Mouse (Mus musculus) midbrain, embryonic 13.5 days (tissue): ENCODE data around the gene Cldn7. TPM values are rescaled to one million over a fixed set of nuclear protein-coding genes. Genes with fewer than 3 reads are reported as not detected.
A peak's percentile ranks its signal among the peaks of the same experiment; 100 is the strongest.
"Not testable (repeated sequence)": the region's sequence is repeated elsewhere in the genome, so short reads cannot be mapped to it uniquely, and the experiment has no call there.

Source experiments
- ATAC-seq: fragments of 200-750 bp; cut with Nextera tagmentation; 2 replicates; pipeline ENCODE4 v1.8.0; 2017; ENCODE audit warnings: mild to moderate bottlenecking, moderate TSS enrichment, moderate library complexity
- H3K27ac ChIP-seq: fragments of 300-500 bp; sonication (generic); 2 replicates; pipeline ENCODE4 v1.5.1; 2015; ENCODE audit warnings: inconsistent platforms, mild to moderate bottlenecking, moderate library complexity
- H3K27me3 ChIP-seq: fragments of 300-500 bp; sonication (generic); 2 replicates; pipeline ENCODE4 v1.6.1; 2015; ENCODE audit warnings: mild to moderate bottlenecking, inconsistent platforms
- H3K36me3 ChIP-seq: fragments of 300-500 bp; sonication (generic); 2 replicates; pipeline ENCODE4 v1.6.1; 2015; ENCODE audit warnings: mild to moderate bottlenecking, inconsistent platforms
- H3K4me1 ChIP-seq: fragments of 300-500 bp; sonication (generic); replicated peaks from 2 replicates; pipeline ENCODE4 v1.6.1; 2015; ENCODE audit warnings: inconsistent platforms
- H3K4me2 ChIP-seq: fragments of 300-500 bp; sonication (generic); replicated peaks from 2 replicates; pipeline ENCODE4 v1.6.1; 2015; ENCODE audit warnings: moderate library complexity, mild to moderate bottlenecking, inconsistent platforms
- H3K4me3 ChIP-seq: fragments of 300-500 bp; sonication (generic); replicated peaks from 2 replicates; pipeline ENCODE4 v1.5.1; 2015; ENCODE audit warnings: mild to moderate bottlenecking, inconsistent platforms
- H3K9ac ChIP-seq: fragments of 300-500 bp; sonication (generic); replicated peaks from 2 replicates; pipeline ENCODE4 v1.6.1; 2015; ENCODE audit warnings: mild to moderate bottlenecking, inconsistent platforms
- H3K9me3 ChIP-seq: fragments of 300-500 bp; sonication (generic); 2 replicates; pipeline ENCODE4 v1.6.1; 2016; ENCODE audit warnings: mild to moderate bottlenecking, inconsistent platforms
- WGBS: fragments of 180-500 bp; shearing (Covaris S2); methylation state at CpG from one replicate; pipeline ENCODE4 v1.1.7; 2015; 5-methylcytosine and 5-hydroxymethylcytosine counted together
- polyA plus RNA-seq: library from polyadenylated mRNA; unstranded; fragments of >200 nt; fragmentation: Nextera tagmentation; extraction: Ambion mirVana; gene quantifications from 2 replicates; pipeline ENCODE4 v1.2.1, GENCODE M21; 2015

The Cldn7 gene
- polyA plus RNA-seq, 1 experiment from 2014 or later, result 0.32 TPM

DNA sequence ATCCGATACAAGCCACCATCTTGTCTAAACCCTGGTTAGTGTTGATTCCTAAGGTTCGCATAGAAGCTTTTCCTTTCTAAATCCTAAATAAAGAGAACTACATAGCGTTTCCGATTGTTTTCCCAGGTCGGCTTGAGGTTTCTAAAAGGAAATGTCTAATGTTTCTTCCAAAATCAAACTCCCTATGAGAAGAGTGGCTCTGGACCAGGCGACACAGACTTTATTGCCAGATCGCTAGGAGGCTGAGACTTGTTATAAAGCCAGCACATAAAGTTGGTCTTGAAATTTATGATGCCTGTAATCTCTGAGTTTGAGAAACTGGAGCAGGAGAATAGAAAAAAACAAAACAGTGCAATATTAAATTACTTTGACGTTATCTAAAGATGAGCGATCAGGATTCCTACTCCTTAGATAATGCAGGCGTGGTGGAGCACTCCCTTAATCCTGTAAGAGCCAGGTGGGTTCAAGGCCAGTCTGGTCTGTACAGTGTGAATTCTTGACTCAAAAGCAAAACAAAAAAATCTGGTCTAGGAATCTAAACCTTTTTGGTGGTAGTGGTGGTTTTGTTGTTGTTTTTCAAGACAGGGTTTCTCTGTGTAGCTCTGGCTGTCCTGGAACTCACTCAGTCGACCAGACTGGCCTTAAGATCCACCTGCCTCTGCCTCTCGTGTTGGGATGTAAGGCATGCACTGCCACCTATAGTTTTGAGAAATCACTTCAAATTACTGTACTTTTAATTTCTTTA, 42.4 kb upstream of the Cldn7 start:
- Histone ChIP-seq H3K4me1 (peaks cover 29% of the 10 kb centered on the region), H3K9ac (peak overlapping the region; percentile 67), H3K36me3 (peaks cover 20% of the 10 kb centered on the region), H3K4me2 (peak overlapping the region; percentile 56), H3K4me3 (peak overlapping the region; percentile 89), H3K27me3 (no peaks in the 10 kb centered on the region), H3K9me3 (no peaks in the 10 kb centered on the region), H3K27ac (peak overlapping the region; percentile 91)
- no peak for ATAC-seq
- 2% methylated on average over 12 of the region's 12 CpGs for WGBS

DNA sequence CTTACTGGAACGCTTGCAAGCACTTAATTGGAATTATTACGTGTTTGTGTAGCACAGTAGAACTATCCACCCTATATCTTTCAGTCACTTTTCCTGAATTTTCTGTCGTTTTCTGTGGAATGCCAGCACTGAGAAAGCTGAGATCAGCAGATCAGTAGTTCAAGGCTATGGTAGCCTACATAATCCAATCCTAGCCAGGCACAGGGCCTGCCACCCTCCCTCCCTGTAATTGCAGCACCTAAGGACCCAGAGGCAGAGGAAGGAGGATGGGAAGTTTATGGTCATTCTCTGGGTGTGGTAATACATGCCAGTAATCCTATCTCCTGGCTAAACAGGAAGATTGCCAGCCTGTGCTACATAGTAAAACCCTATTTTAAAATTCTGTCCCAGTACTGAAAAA, 41.8 kb upstream of the Cldn7 start:
- Histone ChIP-seq H3K4me1 (peaks cover 29% of the 10 kb centered on the region), H3K27me3 (no peaks in the 10 kb centered on the region), H3K27ac (0 out of 2 replicates have a peak overlapping the region, but pooled peaks have one; percentile 91), H3K4me3 (0 out of 2 replicates have a peak overlapping the region, but pooled peaks have one; percentile 6), H3K9me3 (no peaks in the 10 kb centered on the region), H3K36me3 (peaks cover 14% of the 10 kb centered on the region), H3K4me2 (no peak overlapping the region), H3K9ac (peak overlapping the region; percentile 42; the same call in 1 of the 2 replicates)
- WGBS, result 74% methylated on average over 3 of the region's 3 CpGs
- no peak for ATAC-seq

DNA sequence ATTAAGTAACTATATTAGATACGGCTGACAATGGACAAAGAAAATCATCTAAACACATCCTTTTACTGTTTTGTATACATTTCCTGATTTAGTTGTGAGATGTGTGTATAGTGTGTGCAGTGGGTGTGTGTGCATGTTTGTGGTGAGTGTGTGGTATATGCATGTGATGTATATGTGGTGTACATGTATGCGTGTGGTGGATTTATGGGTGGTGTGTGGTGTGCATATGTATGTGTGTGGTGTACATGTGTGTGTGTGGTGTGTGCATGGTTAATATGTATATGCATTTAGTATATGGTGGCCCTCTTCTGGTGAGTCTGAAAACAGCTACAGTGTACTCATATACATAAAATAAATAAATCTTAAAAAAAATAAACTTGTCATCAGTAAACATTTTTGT, 37.1 kb upstream of the Cldn7 start:
- Histone ChIP-seq H3K4me1 (peaks cover 5% of the 10 kb centered on the region), H3K9ac (no peak overlapping the region), H3K4me2 (no peak overlapping the region), H3K9me3 (no peaks in the 10 kb centered on the region), H3K27ac (no peak overlapping the region), H3K4me3 (no peak overlapping the region), H3K27me3 (no peaks in the 10 kb centered on the region), H3K36me3 (no peaks in the 10 kb centered on the region)
- WGBS, result 90% methylated on average over 2 of the region's 2 CpGs
- ATAC-seq, result no peak

DNA sequence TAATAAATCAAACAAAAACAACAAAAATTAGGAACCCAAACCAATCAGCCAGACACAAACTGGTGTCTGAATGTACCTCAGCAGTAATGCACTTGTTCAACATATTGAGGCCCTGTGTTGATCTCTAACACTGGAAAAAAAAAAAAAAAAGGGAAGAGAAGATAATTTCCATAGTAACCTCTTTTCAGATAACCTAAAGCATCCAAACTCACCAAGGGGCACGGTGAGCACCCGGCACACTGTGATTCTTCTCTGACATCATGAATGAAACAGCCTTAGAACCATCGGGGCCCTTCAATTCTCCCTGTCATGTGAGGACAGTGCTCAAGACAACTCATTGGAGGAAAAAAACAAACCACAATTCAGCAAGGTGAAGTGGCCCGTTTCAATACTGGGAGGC, 34.9 kb upstream of the Cldn7 start:
- Histone ChIP-seq H3K4me2 (no peak overlapping the region), H3K36me3 (no peaks in the 10 kb centered on the region), H3K4me3 (no peak overlapping the region), H3K27me3 (peaks cover 3% of the 10 kb centered on the region; the same call in 1 of the 2 replicates), H3K4me1 (no peaks in the 10 kb centered on the region), H3K9ac (no peak overlapping the region), H3K9me3 (no peaks in the 10 kb centered on the region), H3K27ac (no peak overlapping the region)
- 85% methylated on average over 4 of the region's 4 CpGs for WGBS
- ATAC-seq, result no peak

DNA sequence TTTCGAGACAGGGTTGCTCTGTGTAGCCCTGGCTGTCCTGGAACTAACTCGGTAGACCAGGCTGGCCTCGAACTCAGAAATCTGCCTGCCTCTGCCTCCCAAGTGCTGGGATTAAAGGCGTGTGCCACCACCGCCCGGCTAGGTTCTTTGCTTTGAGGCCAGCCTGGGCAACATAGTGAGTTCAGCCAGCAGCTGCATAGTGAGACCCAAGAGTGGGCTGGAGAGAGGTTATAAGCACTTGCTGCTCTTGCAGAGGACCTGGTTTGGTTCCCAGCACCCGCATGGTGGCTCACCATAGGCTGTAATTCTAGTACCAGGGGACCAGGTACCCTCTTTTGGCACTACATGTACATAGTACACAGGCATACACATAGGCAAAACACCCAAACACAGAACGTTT, 34.4 kb upstream of the Cldn7 start:
- not testable (repeated sequence) for H3K27me3 ChIP-seq, H3K36me3 ChIP-seq, ATAC-seq, H3K9ac ChIP-seq, H3K9me3 ChIP-seq, H3K4me3 ChIP-seq, H3K4me2 ChIP-seq, H3K4me1 ChIP-seq, H3K27ac ChIP-seq
- WGBS, result 91% methylated on average over 8 of the region's 8 CpGs

DNA sequence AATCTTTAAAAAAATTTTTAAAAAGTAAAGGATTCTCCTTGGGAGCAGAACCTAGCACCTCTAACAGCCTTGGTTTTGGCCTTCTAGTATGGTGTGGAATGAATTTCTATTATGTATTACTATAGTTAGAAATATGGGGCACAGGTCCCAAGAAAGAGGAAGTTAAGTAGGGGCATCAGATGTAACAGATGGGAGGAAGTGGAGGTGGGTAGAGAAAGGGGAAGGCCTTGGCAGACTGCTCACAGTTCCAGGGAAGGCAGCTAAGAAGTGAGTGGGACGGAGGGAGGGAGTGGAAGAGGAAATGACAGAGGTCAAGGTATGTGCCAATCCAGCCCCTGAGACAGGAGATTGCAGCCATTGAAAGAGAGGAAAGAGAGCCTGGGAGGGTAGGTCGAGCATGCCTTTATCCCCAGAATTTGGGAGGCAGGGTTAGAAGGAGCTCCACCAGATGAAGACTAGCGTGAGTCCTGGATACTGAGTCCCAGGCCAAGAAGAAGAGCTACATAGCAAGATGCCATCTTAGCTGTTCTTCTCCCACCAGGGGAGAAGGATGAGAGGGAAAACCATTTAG, 33.5 kb upstream of the Cldn7 start:
- H3K4me1 ChIP-seq, result peaks cover 7% of the 10 kb centered on the region
- H3K4me2 ChIP-seq, result no peak overlapping the region
- H3K27me3 ChIP-seq, result peaks cover 11% of the 10 kb centered on the region; the same call in 1 of the 2 replicates
- no peak overlapping the region for H3K4me3 ChIP-seq
- WGBS, result 83% methylated on average over 3 of the region's 3 CpGs
- no peak overlapping the region for H3K27ac ChIP-seq
- no peak for ATAC-seq
- H3K9me3 ChIP-seq, result no peaks in the 10 kb centered on the region
- no peak overlapping the region for H3K9ac ChIP-seq
- H3K36me3 ChIP-seq, result no peaks in the 10 kb centered on the region

DNA sequence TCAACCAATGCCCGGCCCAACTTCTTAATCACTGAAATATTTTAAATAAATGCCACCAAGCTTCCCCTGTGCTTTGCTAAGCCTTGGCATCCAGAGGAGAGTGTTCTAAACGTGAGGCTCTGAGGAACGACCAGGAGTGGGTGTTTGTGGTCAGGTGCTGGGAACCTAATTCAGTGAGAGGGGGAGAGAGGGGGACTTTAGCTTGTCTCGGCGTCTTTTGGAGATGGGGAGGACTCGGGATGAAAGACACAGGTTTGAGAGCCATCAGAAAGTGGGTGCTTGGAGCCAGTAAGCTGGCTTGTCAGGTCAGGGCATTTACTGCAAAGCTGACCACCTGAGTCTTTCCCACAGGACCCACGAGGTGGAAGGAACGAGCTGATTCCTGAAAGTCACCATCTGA, 32.8 kb upstream of the Cldn7 start:
- Histone ChIP-seq H3K27ac (no peak overlapping the region), H3K27me3 (peaks cover 19% of the 10 kb centered on the region), H3K9me3 (no peaks in the 10 kb centered on the region), H3K36me3 (no peaks in the 10 kb centered on the region), H3K4me1 (peaks cover 15% of the 10 kb centered on the region), H3K9ac (no peak overlapping the region), H3K4me3 (no peak overlapping the region), H3K4me2 (no peak overlapping the region)
- ATAC-seq, result no peak
- WGBS, result 77% methylated on average over 8 of the region's 8 CpGs

DNA sequence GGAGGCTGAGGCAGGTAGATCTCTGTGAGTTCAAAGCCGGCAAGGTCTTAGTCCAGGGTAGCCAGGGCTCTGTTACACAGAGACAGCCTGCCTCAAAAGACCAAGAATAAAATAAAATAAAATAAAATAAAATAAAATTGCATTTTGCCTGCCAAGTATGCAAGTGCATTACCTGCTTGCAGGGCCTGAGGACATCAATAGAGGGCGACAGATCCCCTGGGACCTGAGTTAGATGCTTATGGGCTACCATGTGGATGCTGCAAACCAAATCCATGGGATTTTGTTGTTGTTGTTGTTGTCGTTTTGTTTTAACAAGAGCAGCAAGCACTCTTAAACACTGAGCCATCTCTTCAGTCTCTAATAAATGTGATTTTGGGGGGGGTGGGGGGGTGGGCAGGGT, 32.3 kb upstream of the Cldn7 start:
- Histone ChIP-seq H3K27ac (no peak overlapping the region), H3K4me3 (no peak overlapping the region), H3K27me3 (peaks cover 23% of the 10 kb centered on the region), H3K4me1 (peaks cover 19% of the 10 kb centered on the region), H3K9me3 (no peaks in the 10 kb centered on the region), H3K4me2 (no peak overlapping the region), H3K9ac (no peak overlapping the region), H3K36me3 (no peaks in the 10 kb centered on the region)
- WGBS, result 42% methylated on average over 3 of the region's 3 CpGs
- no peak for ATAC-seq

DNA sequence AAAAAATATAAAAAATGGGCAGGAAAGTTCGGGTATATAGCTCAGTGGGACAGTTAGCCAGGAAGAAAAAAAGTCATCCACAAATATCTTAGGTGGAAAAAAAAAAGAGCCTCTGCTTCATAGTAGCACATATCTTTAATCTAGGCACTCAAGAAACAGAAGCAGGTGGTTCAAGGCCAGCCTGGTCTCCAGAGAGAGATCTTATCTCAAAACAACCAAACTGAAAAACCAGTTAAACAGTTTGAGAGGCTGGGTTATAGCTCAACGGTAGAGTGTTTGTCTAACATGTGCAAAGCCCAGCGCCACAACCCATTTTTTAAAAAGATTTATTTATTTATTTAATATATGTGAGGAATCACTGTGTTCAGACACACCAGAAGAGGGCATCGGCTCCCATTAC, 31.5 kb upstream of the Cldn7 start:
- Histone ChIP-seq H3K4me3 (no peak overlapping the region), H3K27ac (no peak overlapping the region), H3K27me3 (peaks cover 32% of the 10 kb centered on the region), H3K9ac (no peak overlapping the region), H3K4me2 (no peak overlapping the region), H3K4me1 (peaks cover 21% of the 10 kb centered on the region), H3K9me3 (no peaks in the 10 kb centered on the region), H3K36me3 (no peaks in the 10 kb centered on the region)
- 82% methylated on average over 4 of the region's 4 CpGs for WGBS
- ATAC-seq, result no peak

DNA sequence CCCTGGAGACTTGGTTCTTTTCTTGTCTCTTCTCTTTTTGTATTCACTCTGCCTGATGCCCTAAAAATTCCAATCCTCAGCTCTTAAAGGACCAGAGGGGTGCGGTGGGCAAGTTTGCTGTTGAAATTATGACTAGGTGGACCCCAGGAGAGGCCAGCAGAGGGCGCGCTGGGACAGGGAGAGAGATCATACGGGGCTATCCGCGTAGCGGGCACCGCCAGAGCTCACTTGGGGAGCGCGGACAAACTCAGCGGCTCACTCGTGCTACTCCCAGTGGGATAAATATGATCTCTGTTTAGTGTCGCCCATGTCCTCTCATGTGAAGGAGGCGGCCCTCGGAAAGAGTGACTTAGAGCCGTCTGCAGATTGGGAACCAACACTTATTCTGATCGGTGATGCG, 30.4 kb upstream of the Cldn7 start:
- 1% methylated on average over 18 of the region's 18 CpGs for WGBS
- Histone ChIP-seq H3K4me3 (peak overlapping the region; percentile 7; the same call in 1 of the 2 replicates), H3K36me3 (no peaks in the 10 kb centered on the region), H3K27me3 (peaks cover 43% of the 10 kb centered on the region), H3K4me1 (peaks cover 21% of the 10 kb centered on the region), H3K9me3 (no peaks in the 10 kb centered on the region), H3K27ac (no peak overlapping the region), H3K4me2 (peak overlapping the region; percentile 99), H3K9ac (no peak overlapping the region)
- peak; percentile 59; the same call in 1 of the 2 replicates for ATAC-seq

DNA sequence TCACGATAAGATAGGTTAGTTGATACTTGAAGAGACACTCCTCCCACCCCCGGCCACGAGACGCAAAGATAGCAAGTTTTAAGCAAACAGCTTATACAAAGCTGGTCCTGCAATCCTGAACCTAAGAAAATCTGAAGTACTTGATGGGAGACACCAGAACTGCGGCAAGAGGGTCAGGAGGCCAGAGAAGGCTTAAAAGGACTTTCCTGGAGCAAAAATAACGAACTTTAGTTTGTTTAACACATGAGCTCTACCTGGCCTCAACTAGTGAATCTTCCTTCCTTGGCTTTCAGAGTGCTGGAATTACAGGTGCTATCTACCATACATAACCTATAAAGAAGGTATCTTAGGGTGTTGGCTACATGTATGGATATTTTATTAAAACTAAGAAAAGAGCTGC, 29.9 kb upstream of the Cldn7 start:
- peaks cover 46% of the 10 kb centered on the region for H3K27me3 ChIP-seq
- H3K4me3 ChIP-seq, result peak overlapping the region; percentile 7; the same call in 1 of the 2 replicates
- WGBS, result 14% methylated on average over 6 of the region's 6 CpGs

DNA sequence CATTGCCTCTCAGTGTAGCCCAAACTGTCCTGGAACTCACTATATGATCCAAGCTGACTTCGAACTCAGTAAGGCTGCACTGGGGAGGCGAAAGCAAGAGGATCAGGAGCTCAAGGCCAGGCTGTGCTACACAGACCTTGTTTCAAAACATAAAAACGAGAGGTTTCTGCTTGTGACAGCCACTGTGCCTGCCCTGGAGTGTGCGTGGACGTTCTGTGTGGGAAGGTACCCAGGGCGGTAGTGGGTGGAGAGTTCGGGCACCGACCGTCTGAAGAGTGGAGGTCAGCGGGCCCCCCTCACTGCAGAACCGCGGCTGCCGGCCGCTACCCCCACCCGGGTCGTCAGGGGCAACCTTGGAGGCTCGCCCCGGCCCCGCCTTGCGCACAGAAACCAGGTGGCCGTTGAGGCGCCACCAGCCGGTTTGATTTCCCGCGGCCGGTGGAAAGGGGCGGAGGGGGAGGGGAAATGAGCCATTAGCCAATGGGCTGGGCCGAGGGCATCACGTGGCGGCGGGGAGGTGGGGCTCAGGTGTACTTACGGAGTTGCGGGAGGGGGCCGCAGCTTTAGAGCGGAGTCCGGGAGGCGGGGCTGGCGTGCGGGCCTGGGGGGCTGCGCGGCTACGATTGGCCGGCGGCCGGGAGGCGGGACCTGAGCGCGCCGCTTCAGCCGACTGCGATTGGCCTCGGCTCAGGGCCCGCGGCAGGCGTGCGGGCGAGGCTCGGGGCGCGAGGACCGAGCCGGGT, 29.3 kb upstream of the Cldn7 start, which contains the start of gene Ybx2:
Ybx2 (plus strand) TSS at position 660 of the 743 bp plus-strand sequence.
- H3K4me2 ChIP-seq, result peak within 1 kb of the TSS; percentile 99
- H3K4me3 ChIP-seq, result peak within 1 kb of the TSS; percentile 61
- peak within 1 kb of the TSS; percentile 75 for H3K9ac ChIP-seq
- WGBS, result 2% methylated on average over 50 of the region's 62 CpGs
- no peaks in the 10 kb centered on the region for H3K9me3 ChIP-seq
- H3K27me3 ChIP-seq, result peaks cover 46% of the 10 kb centered on the region
- H3K36me3 ChIP-seq, result no peaks in the 10 kb centered on the region
- 0 out of 2 replicates have a peak within 1 kb of the TSS, but pooled peaks have one; percentile 35 for H3K27ac ChIP-seq
- H3K4me1 ChIP-seq, result peaks cover 21% of the 10 kb centered on the region
- peak; percentile 92 for ATAC-seq

More for the DNA sequence above, 29.9 kb upstream of the Cldn7 start:
- no peak overlapping the region for H3K27ac ChIP-seq
- peaks cover 21% of the 10 kb centered on the region for H3K4me1 ChIP-seq
- H3K9ac ChIP-seq, result no peak overlapping the region
- ATAC-seq, result no peak
- H3K4me2 ChIP-seq, result peak overlapping the region; percentile 99
- H3K9me3 ChIP-seq, result no peaks in the 10 kb centered on the region
- no peaks in the 10 kb centered on the region for H3K36me3 ChIP-seq
